Mouse (Mus musculus): ENCODE measurements around the gene Erc2. TPM values are rescaled to one million over a fixed set of nuclear protein-coding genes. Genes with fewer than 3 reads are reported as not detected.

The Erc2 gene
- total and polyA plus RNA-seq, 2 experiments: 6.1 to 7.0 TPM

DNA sequence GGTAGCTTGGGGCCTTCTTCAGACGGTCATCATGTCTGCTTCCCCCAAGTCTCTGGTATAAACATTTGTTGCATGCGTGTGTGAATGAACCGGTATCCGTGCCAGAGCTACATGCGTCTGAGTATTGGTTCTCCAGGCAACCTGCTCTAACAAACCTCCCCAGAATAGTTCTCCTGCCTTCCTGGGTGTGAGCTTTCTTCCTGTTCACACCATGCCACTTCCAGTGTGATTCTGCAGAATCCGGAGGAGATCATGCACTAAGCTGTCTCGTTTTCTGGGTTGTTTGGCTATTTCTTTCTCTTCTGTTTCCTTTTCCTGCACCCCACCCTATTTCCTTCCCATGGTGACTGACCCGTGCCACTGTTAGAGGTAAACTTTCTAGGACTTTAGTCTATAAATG lies 105.3 kb downstream of the Erc2 start:
- H3K4me3 ChIP-seq (ENCODE audit: insufficient read depth, low read depth, low read length): no peak overlapping the region
- WGBS: 77% methylated on average over 8 of the region's 8 CpGs
- H3K27me3 ChIP-seq (ENCODE audit: control insufficient read depth, insufficient read depth, low read length): no peaks in the 10 kb centered on the region
- no peaks in the 10 kb centered on the region for H3K36me3 ChIP-seq (ENCODE audit: control insufficient read depth, insufficient read depth, low read length)
- no peak overlapping the region for H3K9ac ChIP-seq (ENCODE audit: low read depth, low read length)
- H3K4me1 ChIP-seq (ENCODE audit: control insufficient read depth, insufficient read depth, low read length): no peaks in the 10 kb centered on the region
- no peak for TF ChIP-seq CTCF (IDR thresholded peaks at IDR 0.05; ENCODE audit: low read depth, low read length)
- TF ChIP-seq POLR2A (IDR thresholded peaks at IDR 0.05; ENCODE audit: extremely low read depth, insufficient read depth, low read length): no peak
- H3K79me2 ChIP-seq (ENCODE audit: control insufficient read depth, insufficient read depth, low read length): no peaks in the 10 kb centered on the region
- DNase-seq (ENCODE audit: extremely low read depth, low read depth, low spot score): no peak
- H3K27ac ChIP-seq (replicated peaks; ENCODE audit: insufficient read depth, low read depth, low read length): no peak overlapping the region

DNA sequence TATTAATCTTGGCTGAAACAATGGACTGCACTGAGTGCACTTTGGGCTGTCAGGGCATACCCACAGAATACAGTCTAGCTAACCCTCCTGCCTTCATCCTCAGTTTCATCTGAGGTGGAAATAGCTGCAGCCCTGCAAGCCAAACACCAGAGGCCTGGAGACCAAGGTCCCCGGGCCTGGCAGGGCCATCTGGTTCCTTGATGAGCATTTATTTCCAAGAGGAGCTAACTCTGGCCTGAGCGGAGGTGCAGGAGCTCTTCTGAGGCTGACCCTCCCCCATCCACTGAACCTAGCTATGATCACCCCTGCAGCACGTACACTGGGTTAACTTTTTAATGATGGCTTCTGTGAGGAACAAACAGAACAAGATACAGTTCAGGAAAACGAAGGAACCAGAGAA lies 108.9 kb downstream of the Erc2 start:
- TF ChIP-seq POLR2A (IDR thresholded peaks at IDR 0.05; ENCODE audit: extremely low read depth, insufficient read depth, low read length): no peak
- TF ChIP-seq CTCF (IDR thresholded peaks at IDR 0.05; ENCODE audit: low read depth, low read length): no peak
- Histone ChIP-seq H3K79me2 (ENCODE audit: control insufficient read depth, insufficient read depth, low read length) (no peaks in the 10 kb centered on the region), H3K4me3 (ENCODE audit: insufficient read depth, low read depth, low read length) (no peak overlapping the region), H3K27ac (replicated peaks; ENCODE audit: insufficient read depth, low read depth, low read length) (no peak overlapping the region), H3K4me1 (ENCODE audit: control insufficient read depth, insufficient read depth, low read length) (no peaks in the 10 kb centered on the region), H3K27me3 (ENCODE audit: control insufficient read depth, insufficient read depth, low read length) (no peaks in the 10 kb centered on the region), H3K9ac (ENCODE audit: low read depth, low read length) (no peak overlapping the region), H3K36me3 (ENCODE audit: control insufficient read depth, insufficient read depth, low read length) (no peaks in the 10 kb centered on the region)
- 81% methylated on average over 4 of the region's 4 CpGs for WGBS
- no peak for DNase-seq (ENCODE audit: extremely low read depth, low read depth, low spot score)

DNA sequence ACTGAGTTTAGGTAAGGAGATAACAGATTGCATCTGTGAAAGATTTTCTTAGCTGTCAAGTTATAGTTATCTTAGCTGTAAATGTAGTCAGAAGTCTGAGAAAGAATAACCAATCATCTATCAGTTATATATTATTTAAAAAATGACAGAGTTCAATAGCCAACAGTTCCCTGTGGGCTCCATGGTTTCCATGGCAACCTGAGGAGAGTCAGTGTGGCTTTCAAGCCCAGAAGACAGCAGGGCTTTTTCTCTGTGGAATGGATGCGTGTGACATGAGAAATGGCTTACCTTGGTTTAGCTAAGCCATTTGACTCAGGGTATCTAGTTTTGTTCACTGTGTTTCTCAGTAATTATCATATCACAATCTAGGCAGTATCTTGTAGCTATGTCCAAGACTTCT lies 117.2 kb downstream of the Erc2 start:
- Histone ChIP-seq H3K27ac (replicated peaks; ENCODE audit: insufficient read depth, low read depth, low read length) (no peak overlapping the region), H3K79me2 (ENCODE audit: control insufficient read depth, insufficient read depth, low read length) (no peaks in the 10 kb centered on the region), H3K9ac (ENCODE audit: low read depth, low read length) (no peak overlapping the region), H3K4me1 (ENCODE audit: control insufficient read depth, insufficient read depth, low read length) (no peaks in the 10 kb centered on the region), H3K36me3 (ENCODE audit: control insufficient read depth, insufficient read depth, low read length) (no peaks in the 10 kb centered on the region), H3K4me3 (ENCODE audit: insufficient read depth, low read depth, low read length) (no peak overlapping the region), H3K27me3 (ENCODE audit: control insufficient read depth, insufficient read depth, low read length) (no peaks in the 10 kb centered on the region)
- no peak for DNase-seq (ENCODE audit: extremely low read depth, low read depth, low spot score)
- WGBS: 89% methylated on average over 1 of the region's 1 CpGs
- TF ChIP-seq CTCF (IDR thresholded peaks at IDR 0.05; ENCODE audit: low read depth, low read length) (no peak), POLR2A (IDR thresholded peaks at IDR 0.05; ENCODE audit: extremely low read depth, insufficient read depth, low read length) (no peak)

DNA sequence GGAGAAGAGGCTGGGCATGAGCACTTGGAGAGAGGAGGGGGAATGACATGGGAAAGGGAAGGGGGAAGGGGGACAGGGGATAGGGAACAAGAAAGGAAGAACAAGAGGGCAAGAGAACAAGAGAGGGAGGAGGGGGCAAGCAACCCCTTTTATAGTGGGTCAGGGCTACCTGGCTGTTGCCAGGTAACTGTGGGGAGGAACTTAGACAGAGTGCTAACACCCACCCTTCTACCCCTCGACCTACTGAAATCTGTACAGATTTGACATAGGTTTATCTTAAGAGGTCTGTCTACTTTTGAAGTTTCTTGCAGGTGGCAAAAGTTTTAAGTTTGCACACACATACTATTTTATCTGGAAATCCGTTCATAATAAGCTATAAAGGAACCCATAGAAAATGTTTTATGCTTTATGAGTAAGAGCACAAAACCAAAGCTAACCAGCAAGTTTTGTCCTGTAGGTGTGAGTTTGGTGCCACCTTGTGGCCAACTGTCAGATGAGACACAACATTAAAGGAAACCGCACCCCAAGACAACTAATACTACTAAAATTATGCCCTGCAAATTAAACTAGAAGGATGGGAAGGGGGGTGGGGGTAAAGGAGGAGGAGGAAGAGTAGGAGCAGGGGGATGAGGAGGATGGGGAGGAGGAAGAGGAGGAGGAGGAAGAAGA lies 119.2 kb downstream of the Erc2 start:
- no peaks in the 10 kb centered on the region for H3K79me2 ChIP-seq (ENCODE audit: control insufficient read depth, insufficient read depth, low read length)
- H3K36me3 ChIP-seq (ENCODE audit: control insufficient read depth, insufficient read depth, low read length): no peaks in the 10 kb centered on the region
- H3K27me3 ChIP-seq (ENCODE audit: control insufficient read depth, insufficient read depth, low read length): no peaks in the 10 kb centered on the region
- H3K9ac ChIP-seq (ENCODE audit: low read depth, low read length): no peak overlapping the region
- no peaks in the 10 kb centered on the region for H3K4me1 ChIP-seq (ENCODE audit: control insufficient read depth, insufficient read depth, low read length)
- TF ChIP-seq POLR2A (IDR thresholded peaks at IDR 0.05; ENCODE audit: extremely low read depth, insufficient read depth, low read length) (no peak), CTCF (IDR thresholded peaks at IDR 0.05; ENCODE audit: low read depth, low read length) (peak; percentile 56)
- 39% methylated on average over 3 of the region's 3 CpGs for WGBS
- peak; percentile 47 for DNase-seq (ENCODE audit: extremely low read depth, low read depth, low spot score)
- no peak overlapping the region for H3K4me3 ChIP-seq (ENCODE audit: insufficient read depth, low read depth, low read length)
- H3K27ac ChIP-seq (replicated peaks; ENCODE audit: insufficient read depth, low read depth, low read length): no peak overlapping the region

DNA sequence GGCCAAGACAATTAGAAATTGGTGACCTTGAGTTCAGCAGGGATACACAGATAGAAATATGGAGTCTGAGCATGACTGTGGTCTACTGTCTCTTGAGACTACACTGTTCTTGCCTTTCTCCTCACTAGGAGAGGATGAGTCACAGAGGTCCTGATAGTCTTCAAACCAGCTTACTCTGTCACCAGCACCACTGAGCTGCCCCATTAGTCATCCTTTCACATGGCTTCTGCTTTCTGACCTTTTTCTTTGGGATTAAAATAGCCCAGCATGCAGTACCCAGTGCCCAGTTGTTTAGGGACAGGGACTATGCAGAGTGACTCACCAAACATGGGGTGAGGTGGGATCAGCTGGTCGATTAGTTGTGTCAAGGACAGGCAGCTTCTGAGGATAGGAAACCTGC lies 132.1 kb downstream of the Erc2 start:
- no peak for TF ChIP-seq CTCF (IDR thresholded peaks at IDR 0.05; ENCODE audit: low read depth, low read length)
- TF ChIP-seq POLR2A (IDR thresholded peaks at IDR 0.05; ENCODE audit: extremely low read depth, insufficient read depth, low read length): no peak
- no peak for DNase-seq (ENCODE audit: extremely low read depth, low read depth, low spot score)
- Histone ChIP-seq H3K4me1 (ENCODE audit: control insufficient read depth, insufficient read depth, low read length) (no peaks in the 10 kb centered on the region), H3K79me2 (ENCODE audit: control insufficient read depth, insufficient read depth, low read length) (no peaks in the 10 kb centered on the region), H3K4me3 (ENCODE audit: insufficient read depth, low read depth, low read length) (no peak overlapping the region), H3K27ac (replicated peaks; ENCODE audit: insufficient read depth, low read depth, low read length) (no peak overlapping the region), H3K9ac (ENCODE audit: low read depth, low read length) (no peak overlapping the region), H3K27me3 (ENCODE audit: control insufficient read depth, insufficient read depth, low read length) (no peaks in the 10 kb centered on the region), H3K36me3 (ENCODE audit: control insufficient read depth, insufficient read depth, low read length) (no peaks in the 10 kb centered on the region)
- WGBS: 67% methylated on average over 1 of the region's 1 CpGs

DNA sequence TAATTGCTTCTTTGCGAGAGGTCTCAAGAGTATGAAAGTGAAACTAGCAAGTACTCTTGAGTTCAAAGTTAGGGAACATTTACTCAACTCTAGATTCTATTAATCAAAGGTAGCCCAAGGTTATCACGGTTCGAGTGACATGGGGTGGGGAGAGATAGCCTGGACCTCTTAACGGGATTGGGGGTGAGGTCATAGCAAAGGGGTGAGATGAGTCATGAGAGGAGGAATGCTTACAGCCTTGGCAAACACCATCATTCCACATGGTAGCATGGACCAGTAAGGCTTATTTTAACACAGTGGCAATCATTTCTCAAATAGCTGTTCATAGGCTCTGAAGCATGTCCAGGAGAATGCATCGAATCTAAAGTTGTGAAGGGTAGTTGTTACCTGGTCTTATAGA lies 134.7 kb downstream of the Erc2 start:
- 75% methylated on average over 5 of the region's 5 CpGs for WGBS
- Histone ChIP-seq H3K79me2 (ENCODE audit: control insufficient read depth, insufficient read depth, low read length) (no peaks in the 10 kb centered on the region), H3K27ac (replicated peaks; ENCODE audit: insufficient read depth, low read depth, low read length) (no peak overlapping the region), H3K4me3 (ENCODE audit: insufficient read depth, low read depth, low read length) (no peak overlapping the region), H3K27me3 (ENCODE audit: control insufficient read depth, insufficient read depth, low read length) (no peaks in the 10 kb centered on the region), H3K36me3 (ENCODE audit: control insufficient read depth, insufficient read depth, low read length) (no peaks in the 10 kb centered on the region), H3K9ac (ENCODE audit: low read depth, low read length) (no peak overlapping the region), H3K4me1 (ENCODE audit: control insufficient read depth, insufficient read depth, low read length) (no peaks in the 10 kb centered on the region)
- DNase-seq (ENCODE audit: extremely low read depth, low read depth, low spot score): no peak
- TF ChIP-seq POLR2A (IDR thresholded peaks at IDR 0.05; ENCODE audit: extremely low read depth, insufficient read depth, low read length) (no peak), CTCF (IDR thresholded peaks at IDR 0.05; ENCODE audit: low read depth, low read length) (no peak)
